Mouse (Mus musculus) forebrain, embryonic 14.5 days (tissue): ENCODE results near the gene Pitpnm1. TPM values are rescaled to one million over a fixed set of nuclear protein-coding genes. Genes with fewer than 3 reads are reported as not detected.
"Not testable (repeated sequence)": the region's sequence is repeated elsewhere in the genome, so short reads cannot be mapped to it uniquely, and the experiment has no call there.

Source experiments
- ATAC-seq: fragments of 200-750 bp; cut with Nextera tagmentation; 2 replicates; pipeline ENCODE4 v1.8.0; 2017; ENCODE audit warnings: mild to moderate bottlenecking, moderate library complexity
- DNase-seq: peaks from one replicate; pipeline ENCODE4 v3.0.0-alpha.2; 2015; ENCODE audit warnings: low spot score
- H3K27ac ChIP-seq: fragments of 300-500 bp; sonication (generic); 2 replicates; pipeline ENCODE4 v1.5.1; 2014; ENCODE audit warnings: low read depth, mild to moderate bottlenecking, control low read depth, low read length, moderate library complexity
- H3K27me3 ChIP-seq: fragments of 300-500 bp; sonication (generic); replicated peaks from 2 replicates; pipeline ENCODE4 v1.6.1; 2014; ENCODE audit warnings: low read length, control low read depth, mixed read lengths; ENCODE audit not compliant: control insufficient read depth, insufficient read depth
- H3K36me3 ChIP-seq: fragments of 300-500 bp; sonication (generic); 2 replicates; pipeline ENCODE4 v1.6.1; 2014; ENCODE audit warnings: low read length, control low read depth; ENCODE audit not compliant: control insufficient read depth, insufficient read depth
- H3K4me1 ChIP-seq: fragments of 300-500 bp; sonication (generic); 2 replicates; pipeline ENCODE4 v1.6.1; 2014; ENCODE audit warnings: antibody characterized with exemption, low read length, control low read depth; ENCODE audit not compliant: control insufficient read depth, insufficient read depth
- H3K4me2 ChIP-seq: fragments of 300-500 bp; sonication (generic); 2 replicates; pipeline ENCODE4 v1.6.1; 2014; ENCODE audit warnings: mild to moderate bottlenecking, control low read depth, low read length
- H3K4me3 ChIP-seq: fragments of 300-500 bp; sonication (generic); 2 replicates; pipeline ENCODE4 v1.5.1; 2014; ENCODE audit warnings: low read depth, low read length, control low read depth
- H3K9ac ChIP-seq: fragments of 300-500 bp; sonication (generic); 2 replicates; pipeline ENCODE4 v1.6.1; 2014; ENCODE audit warnings: mild to moderate bottlenecking, low read length, control low read depth, moderate library complexity
- H3K9me3 ChIP-seq: fragments of 300-500 bp; sonication (generic); replicated peaks from 2 replicates; pipeline ENCODE4 v1.6.1; 2016; ENCODE audit warnings: low read length, control low read depth, mixed read lengths; ENCODE audit not compliant: control insufficient read depth
- WGBS: fragments of 180-500 bp; shearing (Covaris S2); extraction: QIAGEN DNeasy Blood & Tissue Kit; methylation state at CpG from one replicate; pipeline ENCODE4 v1.1.7; 2014; 5-methylcytosine and 5-hydroxymethylcytosine counted together
- polyA plus RNA-seq: library from polyadenylated mRNA; unstranded; fragments of >200 nt; fragmentation: Nextera tagmentation; extraction: Ambion mirVana; gene quantifications from 2 replicates; pipeline ENCODE4 v1.2.1, GENCODE M21; 2014

Pitpnm1 gene
- polyA plus RNA-seq, 1 experiment from 2014 or later: 29.1 TPM

DNA sequence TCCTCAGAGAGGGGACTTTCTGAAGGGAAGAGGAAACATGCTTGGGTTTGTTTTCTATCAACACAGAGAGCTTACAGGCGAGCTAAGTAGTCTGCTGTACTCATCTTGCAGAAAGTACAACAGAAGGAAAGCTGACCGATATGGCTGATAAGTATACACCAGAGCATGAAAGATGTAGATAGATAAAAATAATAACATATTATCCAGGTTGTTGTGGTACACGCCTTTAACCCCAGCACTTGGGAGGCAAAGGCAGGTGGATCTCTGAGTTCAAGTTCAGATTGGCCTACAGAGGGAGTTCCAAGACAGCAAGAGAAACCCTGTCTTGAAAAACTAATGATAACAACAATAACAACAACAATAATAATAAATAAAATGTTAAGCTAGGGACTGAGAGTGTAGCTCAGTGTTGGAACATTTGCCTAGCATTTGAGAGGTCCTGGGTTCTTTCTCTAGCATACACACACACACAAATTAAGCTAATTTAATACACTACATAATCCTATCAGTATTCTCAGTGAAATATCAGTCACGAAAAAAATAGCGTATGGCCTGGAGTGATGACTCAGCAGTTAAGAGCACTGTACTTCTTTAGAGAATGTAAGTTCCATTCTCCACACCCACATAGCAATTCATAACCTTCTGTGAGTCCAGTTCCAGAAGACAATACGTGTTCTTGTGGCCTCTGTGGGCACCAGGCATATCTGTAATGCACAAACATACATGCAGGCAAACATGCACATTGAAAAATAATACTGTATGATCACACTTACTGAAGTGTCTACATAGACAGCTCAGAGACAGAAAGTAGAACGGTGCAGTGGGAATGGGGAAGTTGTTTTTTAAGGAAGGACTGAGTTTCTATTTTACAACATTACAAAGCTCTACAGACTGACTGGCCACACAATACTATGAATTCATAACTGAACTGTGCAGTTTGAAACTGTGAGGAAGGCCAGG, 22.9 kb downstream of the Pitpnm1 start:
- WGBS: 82% methylated on average over 7 of the region's 7 CpGs
- Histone ChIP-seq H3K4me2 (no peak overlapping the region), H3K4me1 (peaks cover 13% of the 10 kb centered on the region), H3K9ac (no peak overlapping the region), H3K4me3 (no peak overlapping the region), H3K27me3 (no peaks in the 10 kb centered on the region), H3K36me3 (peaks cover 9% of the 10 kb centered on the region; the same call in 1 of the 2 replicates), H3K9me3 (no peaks in the 10 kb centered on the region), H3K27ac (no peak overlapping the region)
- ATAC-seq: no peak
- DNase-seq: no peak

DNA sequence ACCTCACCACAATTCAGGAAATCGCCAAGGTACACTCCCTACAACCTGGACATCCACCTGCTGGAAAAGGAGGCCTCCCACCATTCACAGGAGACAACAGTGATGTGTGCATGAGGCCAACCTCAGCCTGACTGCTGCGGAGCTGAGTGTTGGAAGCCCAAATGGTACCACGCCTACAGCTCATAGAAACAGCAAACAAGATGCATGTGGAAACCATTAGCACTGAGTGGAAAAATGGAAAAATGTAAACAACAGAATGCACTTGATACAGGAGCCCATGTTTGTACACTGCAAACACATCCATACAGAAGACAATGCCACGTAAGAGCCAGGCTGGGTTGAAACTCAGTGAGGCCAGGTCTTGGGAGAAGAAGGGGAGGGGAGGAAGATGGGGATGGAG, 24.6 kb downstream of the Pitpnm1 start:
- 84% methylated on average over 4 of the region's 4 CpGs for WGBS
- H3K9ac ChIP-seq: no peak overlapping the region
- H3K9me3 ChIP-seq: no peaks in the 10 kb centered on the region
- H3K36me3 ChIP-seq: peaks cover 18% of the 10 kb centered on the region
- no peaks in the 10 kb centered on the region for H3K27me3 ChIP-seq
- H3K27ac ChIP-seq: no peak overlapping the region
- DNase-seq (no peak), ATAC-seq (no peak)
- no peak overlapping the region for H3K4me3 ChIP-seq
- peaks cover 13% of the 10 kb centered on the region for H3K4me1 ChIP-seq
- no peak overlapping the region for H3K4me2 ChIP-seq

DNA sequence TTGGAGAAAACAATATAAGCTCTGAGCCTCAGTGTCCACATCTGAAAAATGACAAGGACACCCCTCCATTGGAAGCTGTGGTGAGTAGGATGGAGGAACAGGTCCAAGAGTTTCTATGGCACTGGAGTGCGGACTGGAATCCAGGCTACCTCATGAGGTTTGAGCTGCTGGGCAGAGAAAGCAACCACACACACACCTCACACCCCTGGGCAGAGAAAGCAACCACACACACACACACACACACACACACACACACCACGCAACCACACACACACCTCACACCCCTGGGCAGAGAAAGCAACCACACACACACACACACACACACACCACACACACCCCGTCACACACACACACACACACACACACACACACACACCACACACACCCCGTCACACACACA, 25.5 kb downstream of the Pitpnm1 start:
- 11% methylated on average over 4 of the region's 4 CpGs for WGBS
- H3K27ac ChIP-seq: not testable (repeated sequence)

DNA sequence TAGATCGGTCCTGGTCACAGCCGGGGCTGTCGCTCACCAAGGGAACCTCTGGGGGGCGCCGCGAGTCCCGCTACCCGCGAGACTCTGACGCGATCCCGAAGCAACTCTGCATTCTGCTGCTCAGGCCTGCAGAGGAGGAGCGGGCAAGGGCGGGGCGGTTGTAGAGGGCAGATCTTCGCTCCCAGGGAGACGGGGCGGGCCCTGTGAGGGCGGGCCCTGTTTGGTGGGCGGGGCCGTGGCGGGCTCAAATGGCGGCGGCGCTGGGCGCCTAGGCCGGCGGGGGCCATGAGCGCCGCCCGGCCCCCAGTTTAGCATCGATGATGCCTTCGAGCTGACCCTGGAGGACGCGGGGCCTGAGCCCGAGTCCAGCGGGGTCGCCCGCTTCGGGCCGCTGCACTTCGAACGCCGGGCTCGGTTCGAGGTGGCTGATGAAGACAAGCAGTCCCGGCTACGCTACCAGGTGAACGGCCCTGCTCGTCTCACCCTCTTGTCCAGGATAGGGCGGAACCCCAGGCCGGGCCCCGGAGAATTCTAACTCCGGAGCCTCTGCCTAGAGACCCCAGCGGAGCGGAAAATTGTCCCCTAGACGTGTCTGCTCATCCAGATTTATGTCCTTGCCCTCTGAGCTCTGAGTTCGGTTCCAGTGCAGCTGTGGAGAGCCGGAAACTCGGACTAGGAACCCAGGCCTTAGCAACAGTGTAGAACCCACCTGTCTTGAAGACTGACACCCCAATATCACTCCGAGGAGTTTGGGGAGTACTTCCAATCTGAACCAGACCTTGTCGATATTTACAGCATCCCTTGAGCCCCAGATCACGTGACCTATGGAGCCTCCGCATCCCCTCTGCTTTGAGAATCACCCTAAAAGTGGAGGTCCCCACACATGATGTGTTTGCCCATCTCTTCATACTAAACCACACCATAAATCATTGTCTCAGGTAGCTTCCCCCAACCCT, 26.2 kb downstream of the Pitpnm1 start, which contains the start of gene Aip:
Gene Aip, minus strand, starts transcription at position 118 of the 956 bp plus-strand sequence.
- under 1% methylated on average over 56 of the region's 64 CpGs for WGBS
- ATAC-seq: peak; percentile 91
- no peaks in the 10 kb centered on the region for H3K27me3 ChIP-seq
- H3K4me1 ChIP-seq: peaks cover 9% of the 10 kb centered on the region
- peak; percentile 98 for DNase-seq
- peak within 1 kb of the TSS; percentile 52; the same call in 1 of the 2 replicates for H3K27ac ChIP-seq
- no peaks in the 10 kb centered on the region for H3K9me3 ChIP-seq
- peak within 1 kb of the TSS; percentile 76 for H3K4me3 ChIP-seq
- H3K9ac ChIP-seq: peak within 1 kb of the TSS; percentile 85
- H3K4me2 ChIP-seq: peak within 1 kb of the TSS; percentile 82
- peaks cover 26% of the 10 kb centered on the region for H3K36me3 ChIP-seq

More for the DNA sequence above, 25.5 kb downstream of the Pitpnm1 start:
- Histone ChIP-seq H3K4me1 (peaks cover 13% of the 10 kb centered on the region), H3K4me3 (peak overlapping the region; percentile 76), H3K36me3 (peaks cover 26% of the 10 kb centered on the region), H3K4me2 (peak overlapping the region; percentile 82), H3K9ac (peak overlapping the region; percentile 26; the same call in 1 of the 2 replicates)
- H3K27me3 ChIP-seq, H3K9me3 ChIP-seq: not testable (repeated sequence)
- ATAC-seq: peak; percentile 27
- peak; percentile 28 for DNase-seq

DNA sequence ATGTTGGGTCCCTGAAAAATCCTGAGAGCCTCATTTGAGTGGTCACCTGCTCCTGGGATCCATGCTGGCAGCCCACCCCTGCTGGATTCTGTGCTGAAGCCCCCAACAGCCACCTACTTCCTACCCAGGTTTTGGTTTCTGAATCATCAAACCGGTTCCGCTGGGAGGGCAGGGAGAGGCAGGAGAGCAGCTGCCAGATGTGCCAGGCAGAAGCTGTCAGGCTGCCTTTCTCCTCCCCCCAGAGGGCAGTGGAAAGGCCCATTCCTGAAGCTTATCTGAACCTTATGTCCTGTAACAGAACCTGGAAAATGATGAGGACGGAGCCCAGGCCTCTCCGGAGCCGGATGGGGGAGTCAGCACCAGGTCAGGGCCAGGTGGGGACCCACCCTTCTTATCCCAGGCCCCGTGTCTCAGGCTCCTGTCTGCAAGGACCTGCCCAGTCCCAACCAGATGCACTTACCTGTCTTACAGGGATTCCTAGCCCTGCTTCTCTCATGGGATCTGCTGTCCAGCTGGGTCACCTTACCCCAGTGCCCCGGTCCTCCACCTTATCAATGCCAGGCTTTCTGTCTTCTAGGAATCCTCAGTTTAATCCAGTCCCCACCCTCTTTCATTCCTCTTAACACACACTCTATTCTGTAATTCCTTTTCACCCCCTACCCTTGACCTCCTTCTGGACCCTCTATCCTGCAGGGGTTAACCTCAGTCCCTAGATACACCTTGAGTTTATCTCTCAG, 27.1 kb downstream of the Pitpnm1 start:
- Histone ChIP-seq H3K27ac (no peak overlapping the region), H3K27me3 (no peaks in the 10 kb centered on the region), H3K4me3 (peak overlapping the region; percentile 76), H3K4me1 (peaks cover 9% of the 10 kb centered on the region), H3K4me2 (peak overlapping the region; percentile 82), H3K9ac (peak overlapping the region; percentile 85), H3K36me3 (peaks cover 34% of the 10 kb centered on the region), H3K9me3 (no peaks in the 10 kb centered on the region)
- DNase-seq: no peak
- WGBS: 76% methylated on average over 7 of the region's 7 CpGs
- ATAC-seq: no peak

DNA sequence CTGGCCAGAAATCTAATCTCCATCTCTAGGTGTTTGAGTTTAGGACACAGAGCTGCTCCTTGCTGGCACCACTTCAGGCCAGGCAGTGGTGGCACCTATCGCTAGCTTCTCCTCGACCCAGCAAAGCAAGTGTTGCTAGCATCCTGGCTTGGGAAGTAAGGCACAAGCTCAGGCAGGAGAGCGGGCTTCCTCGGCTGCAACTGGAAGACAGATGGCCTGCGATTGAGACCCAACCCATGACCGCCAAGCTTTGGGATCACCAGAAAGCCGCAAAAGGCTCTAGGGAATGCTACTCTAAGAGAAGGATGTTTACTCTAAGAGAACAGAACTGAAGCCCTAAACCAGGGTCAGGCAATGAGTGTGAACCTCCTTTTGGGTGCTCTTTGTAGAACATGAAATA, 29.7 kb downstream of the Pitpnm1 start:
- Histone ChIP-seq H3K4me1 (peaks cover 9% of the 10 kb centered on the region), H3K27ac (no peak overlapping the region), H3K27me3 (no peaks in the 10 kb centered on the region), H3K36me3 (peaks cover 49% of the 10 kb centered on the region), H3K9ac (no peak overlapping the region), H3K9me3 (no peaks in the 10 kb centered on the region), H3K4me3 (no peak overlapping the region), H3K4me2 (no peak overlapping the region)
- DNase-seq (no peak), ATAC-seq (no peak)
- 96% methylated on average over 7 of the region's 7 CpGs for WGBS

DNA sequence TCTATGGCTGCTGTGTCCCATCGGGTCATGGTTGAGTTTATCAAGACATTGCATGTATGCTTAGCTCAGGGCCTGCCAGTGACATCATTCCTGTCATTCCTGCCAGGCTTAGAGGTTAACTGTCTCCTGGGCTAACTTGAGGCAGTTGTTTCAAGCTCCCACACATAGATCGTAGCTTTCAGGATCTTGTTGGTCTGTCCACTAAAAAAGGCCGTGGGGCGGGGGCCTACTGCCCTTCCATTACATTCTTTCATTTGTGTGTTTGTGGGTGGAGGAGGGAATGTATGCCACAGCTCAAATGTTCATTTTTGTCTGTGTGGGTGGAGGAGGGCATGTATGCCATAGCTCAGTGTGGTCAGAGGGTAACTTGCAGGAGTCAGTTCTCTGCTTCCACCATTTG, 30.3 kb downstream of the Pitpnm1 start:
- Histone ChIP-seq H3K9me3 (no peaks in the 10 kb centered on the region), H3K27ac (no peak overlapping the region), H3K4me2 (no peak overlapping the region), H3K27me3 (no peaks in the 10 kb centered on the region), H3K36me3 (peaks cover 49% of the 10 kb centered on the region), H3K9ac (no peak overlapping the region), H3K4me3 (no peak overlapping the region), H3K4me1 (peaks cover 9% of the 10 kb centered on the region)
- 88% methylated on average over 4 of the region's 4 CpGs for WGBS
- DNase-seq: no peak
- ATAC-seq: no peak

DNA sequence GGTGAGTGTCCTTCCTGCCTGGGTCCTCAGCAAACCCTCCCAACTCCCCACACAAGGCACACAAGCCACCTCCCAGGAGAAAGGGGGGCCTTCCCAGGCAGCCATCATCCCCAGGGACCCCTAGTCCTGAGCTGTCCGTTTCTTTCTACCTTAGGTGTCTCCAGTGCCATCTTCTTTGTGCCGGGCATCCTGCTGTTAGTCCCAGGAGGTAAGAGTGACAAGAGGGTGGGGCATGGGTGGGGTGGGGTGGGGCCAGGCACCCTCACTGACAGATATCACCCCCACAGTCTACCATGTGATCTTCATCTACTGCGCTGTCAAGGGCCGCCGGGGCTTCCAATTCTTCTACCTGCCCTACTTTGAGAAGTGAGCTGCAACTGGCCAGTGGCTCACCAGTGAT, 31.3 kb downstream of the Pitpnm1 start:
- DNase-seq: no peak
- H3K27ac ChIP-seq: no peak overlapping the region
- H3K27me3 ChIP-seq: no peaks in the 10 kb centered on the region
- ATAC-seq: no peak
- H3K36me3 ChIP-seq: peaks cover 49% of the 10 kb centered on the region
- no peak overlapping the region for H3K4me2 ChIP-seq
- no peak overlapping the region for H3K9ac ChIP-seq
- H3K4me1 ChIP-seq: peaks cover 9% of the 10 kb centered on the region
- H3K9me3 ChIP-seq: no peaks in the 10 kb centered on the region
- no peak overlapping the region for H3K4me3 ChIP-seq
- 90% methylated on average over 5 of the region's 5 CpGs for WGBS
